Mouse (Mus musculus) T-cell, adult 66 days (primary cell): ENCODE results near the gene Atp6ap2. TPM values are rescaled to one million over a fixed set of nuclear protein-coding genes. Genes with fewer than 3 reads are reported as not detected.

Experiments used
- total RNA-seq, 2 experiments: library from RNA; stranded (reverse); gene quantifications; 3 replicates in 1 of 2; 4 replicates in 1 of 2; pipeline ENCODE4 v1.2.4; 2023

Atp6ap2 gene
- total RNA-seq, result 10 to 100 TPM; 55.6 to 60.7 TPM

GRCm38 (mm10) chrX:12587192-12587957 is at the start of gene Atp6ap2:
Gene Atp6ap2, plus strand, starts transcription at chrX:12587801.

Other genes with a start within 250 kb of the Atp6ap2 start
- gene 1810030O07Rik, start 85.9 kb downstream of the Atp6ap2 start, total RNA-seq, result 10 to 100 TPM; 36.1 to 37.2 TPM
- 10 to 100 TPM; 58.3 to 62.8 TPM for gene Med14, start 174.3 kb downstream of the Atp6ap2 start, total RNA-seq